Mouse (Mus musculus): ENCODE measurements around the gene Lsm7. TPM values are rescaled to one million over a fixed set of nuclear protein-coding genes. Genes with fewer than 3 reads are reported as not detected.
A peak's percentile ranks its signal among the peaks of the same experiment; 100 is the strongest.

The Lsm7 gene
- 6.8 and 219 TPM in 2 replicates for polyA plus RNA-seq (2012; ENCODE audit: insufficient read depth, low replicate concordance)

- Histone ChIP-seq H3K4me1 (peaks cover 68% of the 10 kb centered on the region), H3K9me3 (no peaks in the 10 kb centered on the region), H3K36me3 (replicated peaks; ENCODE audit: low read length) (peaks cover 44% of the 10 kb centered on the region), H3K27me3 (replicated peaks) (no peaks in the 10 kb centered on the region), H3K4me3 (replicated peaks) (peak within 1 kb of the TSS; percentile 100)
- TF ChIP-seq FLI1 (IDR thresholded peaks at IDR 0.05; ENCODE audit: low read length): no peak
- TF ChIP-seq GATA1 (IDR thresholded peaks at IDR 0.05; ENCODE audit: borderline replicate concordance, low read length): no peak
Measured at GRCm38 (mm10) chr10:80854913-80855748, at the start of gene Lsm7, which contains the start of gene Sppl2b. Lsm7 (minus strand) TSS chr10:80855209. Sppl2b (plus strand) TSS chr10:80855275.

DNA sequence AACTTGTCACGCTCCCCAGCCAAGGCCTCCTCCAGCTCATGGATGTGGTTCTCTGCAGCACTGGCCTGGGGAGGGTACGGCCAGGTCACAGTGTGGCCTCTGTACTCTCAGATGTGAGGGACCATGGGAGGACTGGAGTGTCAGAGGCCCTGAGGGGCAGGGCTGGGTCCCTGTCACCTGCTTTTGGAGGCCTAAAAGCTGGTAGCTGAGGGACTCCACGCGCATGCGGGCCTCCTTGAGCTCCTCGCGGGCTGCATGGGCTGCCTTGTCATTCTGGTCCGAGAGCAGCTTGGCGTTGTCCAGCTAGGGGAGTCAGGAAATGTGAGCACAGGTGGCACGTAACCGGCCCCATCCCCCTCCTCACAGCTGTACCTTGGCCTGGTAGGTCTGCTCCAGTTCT lies 49.7 kb upstream of the Lsm7 start:
- H3K4me1 ChIP-seq: peaks cover 16% of the 10 kb centered on the region
- TF ChIP-seq GATA1 (IDR thresholded peaks at IDR 0.05; ENCODE audit: borderline replicate concordance, low read length) (no peak), FLI1 (IDR thresholded peaks at IDR 0.05; ENCODE audit: low read length) (no peak)
- no peaks in the 10 kb centered on the region for H3K9me3 ChIP-seq
- H3K36me3 ChIP-seq (replicated peaks; ENCODE audit: low read length): peaks cover 81% of the 10 kb centered on the region
- no peak overlapping the region for H3K4me3 ChIP-seq (replicated peaks)
- no peaks in the 10 kb centered on the region for H3K27me3 ChIP-seq (replicated peaks)

- Histone ChIP-seq H3K27me3 (replicated peaks) (no peaks in the 10 kb centered on the region), H3K4me3 (replicated peaks) (no peak overlapping the region), H3K9me3 (no peaks in the 10 kb centered on the region), H3K4me1 (peaks cover 21% of the 10 kb centered on the region), H3K36me3 (replicated peaks; ENCODE audit: low read length) (peaks cover 81% of the 10 kb centered on the region)
- TF ChIP-seq GATA1 (IDR thresholded peaks at IDR 0.05; ENCODE audit: borderline replicate concordance, low read length) (no peak), FLI1 (IDR thresholded peaks at IDR 0.05; ENCODE audit: low read length) (no peak)
Measured at GRCm38 (mm10) chr10:80904004-80904693, 49.1 kb upstream of the Lsm7 start.

DNA sequence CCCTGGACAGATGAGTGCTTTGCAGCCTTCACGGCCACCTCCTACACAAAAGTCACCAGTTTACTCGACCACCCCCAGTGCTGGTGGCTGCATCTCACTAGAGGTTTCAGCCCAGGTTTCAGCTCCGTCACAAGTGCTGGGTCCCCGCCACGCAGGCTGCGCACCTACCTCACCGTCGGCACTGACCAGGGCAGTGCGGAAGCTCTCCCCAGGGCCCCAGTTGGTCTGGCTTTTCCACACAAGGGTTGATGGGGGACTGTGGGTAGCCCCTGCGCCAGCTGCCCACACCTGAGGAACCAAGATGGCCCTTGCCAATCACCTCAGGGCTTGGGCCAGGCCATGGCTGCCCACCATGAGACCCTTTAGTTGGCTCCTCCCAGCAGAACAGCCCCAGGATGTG lies 48.3 kb upstream of the Lsm7 start:
- H3K27me3 ChIP-seq (replicated peaks): no peaks in the 10 kb centered on the region
- peaks cover 30% of the 10 kb centered on the region for H3K4me1 ChIP-seq
- H3K9me3 ChIP-seq: no peaks in the 10 kb centered on the region
- H3K36me3 ChIP-seq (replicated peaks; ENCODE audit: low read length): peaks cover 81% of the 10 kb centered on the region
- TF ChIP-seq FLI1 (IDR thresholded peaks at IDR 0.05; ENCODE audit: low read length) (no peak), GATA1 (IDR thresholded peaks at IDR 0.05; ENCODE audit: borderline replicate concordance, low read length) (no peak)
- no peak overlapping the region for H3K4me3 ChIP-seq (replicated peaks)

- no peak for TF ChIP-seq FLI1 (IDR thresholded peaks at IDR 0.05; ENCODE audit: low read length)
- TF ChIP-seq GATA1 (IDR thresholded peaks at IDR 0.05; ENCODE audit: borderline replicate concordance, low read length): no peak
- H3K4me1 ChIP-seq: peaks cover 38% of the 10 kb centered on the region
- H3K36me3 ChIP-seq (replicated peaks; ENCODE audit: low read length): peaks cover 81% of the 10 kb centered on the region
Measured at GRCm38 (mm10) chr10:80902273-80902940, 47.4 kb upstream of the Lsm7 start.

DNA sequence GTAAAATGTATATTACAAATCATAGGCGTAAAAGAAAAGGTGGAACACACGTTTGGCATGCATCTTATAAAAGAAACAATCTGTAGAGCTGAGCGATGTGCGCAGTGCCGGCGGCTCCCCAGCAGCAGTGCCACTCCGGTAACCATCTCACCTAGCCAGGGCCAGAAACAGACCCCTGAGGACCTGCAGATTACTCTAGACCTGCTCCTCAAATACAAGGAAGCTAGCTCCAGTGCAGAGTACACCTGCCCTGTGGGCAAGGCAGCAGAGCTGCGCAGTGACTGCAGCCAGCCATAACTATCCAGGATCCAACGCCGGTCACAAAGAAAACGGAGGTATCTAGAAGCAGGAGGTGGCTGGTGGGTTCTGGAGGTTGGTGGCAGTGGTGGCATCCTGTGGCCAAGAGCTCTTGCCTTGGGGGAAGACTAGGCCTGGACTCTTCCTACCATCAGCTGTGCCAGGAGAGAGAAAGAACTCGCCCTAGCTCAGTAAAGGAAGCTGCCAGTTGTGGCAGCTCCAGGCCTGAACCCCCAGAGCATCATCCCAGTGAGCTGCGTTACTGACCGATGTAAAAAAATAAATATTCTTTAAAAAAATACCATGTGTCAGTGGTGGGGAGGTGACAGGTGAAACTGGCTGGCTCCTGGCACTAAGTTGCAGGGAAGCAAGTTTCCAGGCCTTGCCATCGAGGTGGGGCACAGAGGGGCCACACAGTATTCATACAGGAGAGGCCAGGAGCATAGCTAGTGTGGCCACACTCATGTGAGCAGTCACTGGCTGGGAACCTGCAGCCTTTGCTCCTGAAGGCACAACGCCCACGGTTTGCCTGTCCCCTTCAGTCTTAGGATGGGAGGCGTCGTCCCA lies 46.6 kb upstream of the Lsm7 start:
- H3K4me1 ChIP-seq: peaks cover 38% of the 10 kb centered on the region
- peaks cover 82% of the 10 kb centered on the region for H3K36me3 ChIP-seq (replicated peaks; ENCODE audit: low read length)
- no peak for TF ChIP-seq GATA1 (IDR thresholded peaks at IDR 0.05; ENCODE audit: borderline replicate concordance, low read length)
- no peak for TF ChIP-seq FLI1 (IDR thresholded peaks at IDR 0.05; ENCODE audit: low read length)
- H3K4me3 ChIP-seq (replicated peaks): peak overlapping the region; percentile 78
- H3K9me3 ChIP-seq: no peaks in the 10 kb centered on the region
- H3K27me3 ChIP-seq (replicated peaks): no peaks in the 10 kb centered on the region

More at GRCm38 (mm10) chr10:80902273-80902940, 47.4 kb upstream of the Lsm7 start:
- H3K27me3 ChIP-seq (replicated peaks): no peaks in the 10 kb centered on the region
- no peaks in the 10 kb centered on the region for H3K9me3 ChIP-seq
- peak overlapping the region; percentile 28 for H3K4me3 ChIP-seq (replicated peaks)

GRCm38 (mm10) chr10:80900318-80901247 lies 45.6 kb upstream of the Lsm7 start, which contains the start of gene Timm13:
Timm13 (minus strand) TSS chr10:80900969.
- Histone ChIP-seq H3K4me1 (peaks cover 38% of the 10 kb centered on the region), H3K36me3 (replicated peaks; ENCODE audit: low read length) (peaks cover 74% of the 10 kb centered on the region), H3K4me3 (replicated peaks) (peak within 1 kb of the TSS; percentile 96), H3K27me3 (replicated peaks) (no peaks in the 10 kb centered on the region), H3K9me3 (no peaks in the 10 kb centered on the region)
- TF ChIP-seq FLI1 (IDR thresholded peaks at IDR 0.05; ENCODE audit: low read length) (peak; percentile 43; the same call in 1 of the 2 replicates), GATA1 (IDR thresholded peaks at IDR 0.05; ENCODE audit: borderline replicate concordance, low read length) (no peak)
